Mouse (Mus musculus) forebrain, embryonic 14.5 days (tissue): ENCODE data around the gene Cbx5. TPM values are rescaled to one million over a fixed set of nuclear protein-coding genes. Genes with fewer than 3 reads are reported as not detected.

ENCODE experiments used
- ATAC-seq: fragments of 200-750 bp; cut with Nextera tagmentation; 2 replicates; pipeline ENCODE4 v1.8.0; 2017; ENCODE audit warnings: mild to moderate bottlenecking, moderate library complexity
- DNase-seq: peaks from one replicate; pipeline ENCODE4 v3.0.0-alpha.2; 2015; ENCODE audit warnings: low spot score
- H3K27ac ChIP-seq: fragments of 300-500 bp; sonication (generic); 2 replicates; pipeline ENCODE4 v1.5.1; 2014; ENCODE audit warnings: low read depth, mild to moderate bottlenecking, control low read depth, low read length, moderate library complexity
- H3K27me3 ChIP-seq: fragments of 300-500 bp; sonication (generic); replicated peaks from 2 replicates; pipeline ENCODE4 v1.6.1; 2014; ENCODE audit warnings: low read length, control low read depth, mixed read lengths; ENCODE audit not compliant: control insufficient read depth, insufficient read depth
- H3K36me3 ChIP-seq: fragments of 300-500 bp; sonication (generic); 2 replicates; pipeline ENCODE4 v1.6.1; 2014; ENCODE audit warnings: low read length, control low read depth; ENCODE audit not compliant: control insufficient read depth, insufficient read depth
- H3K4me1 ChIP-seq: fragments of 300-500 bp; sonication (generic); 2 replicates; pipeline ENCODE4 v1.6.1; 2014; ENCODE audit warnings: antibody characterized with exemption, low read length, control low read depth; ENCODE audit not compliant: control insufficient read depth, insufficient read depth
- H3K4me2 ChIP-seq: fragments of 300-500 bp; sonication (generic); 2 replicates; pipeline ENCODE4 v1.6.1; 2014; ENCODE audit warnings: mild to moderate bottlenecking, control low read depth, low read length
- H3K4me3 ChIP-seq: fragments of 300-500 bp; sonication (generic); 2 replicates; pipeline ENCODE4 v1.5.1; 2014; ENCODE audit warnings: low read depth, low read length, control low read depth
- H3K9ac ChIP-seq: fragments of 300-500 bp; sonication (generic); 2 replicates; pipeline ENCODE4 v1.6.1; 2014; ENCODE audit warnings: mild to moderate bottlenecking, low read length, control low read depth, moderate library complexity
- H3K9me3 ChIP-seq: fragments of 300-500 bp; sonication (generic); replicated peaks from 2 replicates; pipeline ENCODE4 v1.6.1; 2016; ENCODE audit warnings: low read length, control low read depth, mixed read lengths; ENCODE audit not compliant: control insufficient read depth
- WGBS: fragments of 180-500 bp; shearing (Covaris S2); extraction: QIAGEN DNeasy Blood & Tissue Kit; methylation state at CpG from one replicate; pipeline ENCODE4 v1.1.7; 2014; 5-methylcytosine and 5-hydroxymethylcytosine counted together
- polyA plus RNA-seq: library from polyadenylated mRNA; unstranded; fragments of >200 nt; fragmentation: Nextera tagmentation; extraction: Ambion mirVana; gene quantifications from 2 replicates; pipeline ENCODE4 v1.2.1, GENCODE M21; 2014

Cbx5 gene
- polyA plus RNA-seq, 1 experiment from 2014 or later, result 154 TPM

GRCm38 (mm10) chr15:103176874-103177421 is 62.7 kb downstream of the Cbx5 start:
- H3K27ac ChIP-seq, result no peak overlapping the region
- no peaks in the 10 kb centered on the region for H3K9me3 ChIP-seq
- ATAC-seq, result peak; percentile 80
- 2% methylated on average over 18 of the region's 18 CpGs for WGBS
- H3K9ac ChIP-seq, result no peak overlapping the region
- no peak overlapping the region for H3K4me2 ChIP-seq
- no peaks in the 10 kb centered on the region for H3K4me1 ChIP-seq
- DNase-seq, result peak; percentile 84
- H3K4me3 ChIP-seq, result no peak overlapping the region
- peaks cover 85% of the 10 kb centered on the region for H3K27me3 ChIP-seq
- H3K36me3 ChIP-seq, result no peaks in the 10 kb centered on the region

GRCm38 (mm10) chr15:103173251-103173650 is 66.4 kb downstream of the Cbx5 start:
- H3K4me1 ChIP-seq, result peaks cover 13% of the 10 kb centered on the region
- no peaks in the 10 kb centered on the region for H3K36me3 ChIP-seq
- DNase-seq, result no peak
- no peak for ATAC-seq
- H3K27me3 ChIP-seq, result peaks cover 90% of the 10 kb centered on the region
- no peak overlapping the region for H3K9ac ChIP-seq
- no peak overlapping the region for H3K27ac ChIP-seq
- 77% methylated on average over 5 of the region's 5 CpGs for WGBS
- H3K9me3 ChIP-seq, result no peaks in the 10 kb centered on the region
- H3K4me2 ChIP-seq, result no peak overlapping the region
- no peak overlapping the region for H3K4me3 ChIP-seq

GRCm38 (mm10) chr15:103172537-103172936 is 67.1 kb downstream of the Cbx5 start:
- DNase-seq (peak; percentile 80), ATAC-seq (peak; percentile 19; the same call in 1 of the 2 replicates)
- peaks cover 91% of the 10 kb centered on the region for H3K27me3 ChIP-seq
- no peaks in the 10 kb centered on the region for H3K36me3 ChIP-seq
- H3K4me2 ChIP-seq, result no peak overlapping the region
- no peaks in the 10 kb centered on the region for H3K9me3 ChIP-seq
- no peak overlapping the region for H3K4me3 ChIP-seq
- no peak overlapping the region for H3K9ac ChIP-seq
- WGBS, result 4% methylated on average over 10 of the region's 10 CpGs
- peaks cover 13% of the 10 kb centered on the region for H3K4me1 ChIP-seq
- no peak overlapping the region for H3K27ac ChIP-seq

- Histone ChIP-seq H3K36me3 (no peaks in the 10 kb centered on the region), H3K27me3 (peaks cover 91% of the 10 kb centered on the region), H3K9me3 (no peaks in the 10 kb centered on the region), H3K9ac (no peak overlapping the region), H3K4me2 (no peak overlapping the region), H3K4me3 (no peak overlapping the region), H3K27ac (no peak overlapping the region), H3K4me1 (peaks cover 13% of the 10 kb centered on the region)
- ATAC-seq (no peak), DNase-seq (no peak)
- WGBS, result 4% methylated on average over 8 of the region's 8 CpGs
Observed at GRCm38 (mm10) chr15:103171276-103171675, 68.3 kb downstream of the Cbx5 start.

- no peak overlapping the region for H3K27ac ChIP-seq
- H3K4me2 ChIP-seq, result peak overlapping the region; percentile 84
- no peak overlapping the region for H3K9ac ChIP-seq
- H3K27me3 ChIP-seq, result peaks cover 86% of the 10 kb centered on the region
- 11% methylated on average over 15 of the region's 16 CpGs for WGBS
- H3K36me3 ChIP-seq, result no peaks in the 10 kb centered on the region
- peaks cover 13% of the 10 kb centered on the region for H3K4me1 ChIP-seq
- H3K4me3 ChIP-seq, result 0 out of 2 replicates have a peak overlapping the region, but pooled peaks have one; percentile 6
- DNase-seq, result no peak
- no peak for ATAC-seq
- no peaks in the 10 kb centered on the region for H3K9me3 ChIP-seq
Observed at GRCm38 (mm10) chr15:103170316-103170679, 69.3 kb downstream of the Cbx5 start.

GRCm38 (mm10) chr15:103169612-103170315 is 69.9 kb downstream of the Cbx5 start:
- Histone ChIP-seq H3K27me3 (peaks cover 81% of the 10 kb centered on the region), H3K9me3 (no peaks in the 10 kb centered on the region), H3K4me3 (peak overlapping the region; percentile 42), H3K4me2 (peak overlapping the region; percentile 84), H3K4me1 (peaks cover 15% of the 10 kb centered on the region), H3K9ac (peak overlapping the region; percentile 58; the same call in 1 of the 2 replicates), H3K36me3 (no peaks in the 10 kb centered on the region), H3K27ac (no peak overlapping the region)
- 3% methylated on average over 26 of the region's 26 CpGs for WGBS
- DNase-seq (no peak), ATAC-seq (no peak)

- Histone ChIP-seq H3K27ac (no peak overlapping the region), H3K4me3 (peak overlapping the region; percentile 42), H3K36me3 (no peaks in the 10 kb centered on the region), H3K9ac (peak overlapping the region; percentile 58), H3K4me2 (peak overlapping the region; percentile 84), H3K9me3 (no peaks in the 10 kb centered on the region), H3K4me1 (peaks cover 15% of the 10 kb centered on the region), H3K27me3 (peaks cover 75% of the 10 kb centered on the region)
- DNase-seq (no peak), ATAC-seq (peak; percentile 16)
- WGBS, result under 1% methylated on average over 62 of the region's 63 CpGs
Observed at GRCm38 (mm10) chr15:103168801-103169611, 70.6 kb downstream of the Cbx5 start.

- no peaks in the 10 kb centered on the region for H3K9me3 ChIP-seq
- 15% methylated on average over 3 of the region's 3 CpGs for WGBS
- H3K9ac ChIP-seq, result no peak overlapping the region
- no peak overlapping the region for H3K27ac ChIP-seq
- H3K4me2 ChIP-seq, result no peak overlapping the region
- H3K27me3 ChIP-seq, result peaks cover 68% of the 10 kb centered on the region
- H3K4me1 ChIP-seq, result peaks cover 15% of the 10 kb centered on the region
- ATAC-seq (no peak), DNase-seq (no peak)
- no peaks in the 10 kb centered on the region for H3K36me3 ChIP-seq
- no peak overlapping the region for H3K4me3 ChIP-seq
Observed at GRCm38 (mm10) chr15:103167786-103168185, 71.8 kb downstream of the Cbx5 start.
